Mouse (Mus musculus) T-helper 2 cell (primary cell): Measurements from ENCODE around the gene Arv1.

Source experiments
- in situ Hi-C: fragments of 300-600 bp; cut with MboI, MseI; formaldehyde crosslinking; loops from one replicate; pipeline ENCODE4 v1.15.1; 2025; ENCODE audit warnings: high pct_unique_total_duplicates

The Arv1 gene

GRCm38 (mm10) chr8:124721862-124722515 is at the start of gene Arv1, which contains the start of gene Ttc13:
Arv1 (plus strand) TSS chr8:124722139.
Ttc13 (minus strand) TSS chr8:124721983.
- in situ Hi-C loops: no loop called here

GRCm38 (mm10) chr8:124672345-124672744 is 49.6 kb upstream of the Arv1 start:
- in situ Hi-C loops: no loop called here

- in situ Hi-C loops: no loop called here
Measured at GRCm38 (mm10) chr8:124676661-124677060, 45.3 kb upstream of the Arv1 start.

- in situ Hi-C loops: no loop called here
Measured at GRCm38 (mm10) chr8:124677078-124677477, 44.9 kb upstream of the Arv1 start.

- in situ Hi-C loops: no loop called here
Measured at GRCm38 (mm10) chr8:124677486-124677885, 44.5 kb upstream of the Arv1 start.

GRCm38 (mm10) chr8:124678246-124678645 is 43.7 kb upstream of the Arv1 start:
- in situ Hi-C loops: no loop called here

- in situ Hi-C loops: no loop called here
Measured at GRCm38 (mm10) chr8:124681077-124681791, 40.7 kb upstream of the Arv1 start.

GRCm38 (mm10) chr8:124681792-124682157 is 40.2 kb upstream of the Arv1 start:
- in situ Hi-C loops: no loop called here

GRCm38 (mm10) chr8:124682218-124682617 is 39.7 kb upstream of the Arv1 start:
- in situ Hi-C loops: no loop called here

- in situ Hi-C loops: no loop called here
Measured at GRCm38 (mm10) chr8:124688899-124689298, 33.0 kb upstream of the Arv1 start.

GRCm38 (mm10) chr8:124691706-124692105 is 30.2 kb upstream of the Arv1 start:
- in situ Hi-C loops: no loop called here

- in situ Hi-C loops: no loop called here
Measured at GRCm38 (mm10) chr8:124695424-124696100, 26.4 kb upstream of the Arv1 start.

- in situ Hi-C loops: no loop called here
Measured at GRCm38 (mm10) chr8:124700271-124700670, 21.7 kb upstream of the Arv1 start.

- in situ Hi-C loops: no loop called here
Measured at GRCm38 (mm10) chr8:124701023-124701422, 20.9 kb upstream of the Arv1 start.

GRCm38 (mm10) chr8:124702183-124702582 is 19.8 kb upstream of the Arv1 start:
- in situ Hi-C loops: no loop called here

GRCm38 (mm10) chr8:124703526-124703925 is 18.4 kb upstream of the Arv1 start:
- in situ Hi-C loops: no loop called here

- in situ Hi-C loops: no loop called here
Measured at GRCm38 (mm10) chr8:124704376-124704775, 17.6 kb upstream of the Arv1 start.

- in situ Hi-C loops: no loop called here
Measured at GRCm38 (mm10) chr8:124705823-124706222, 16.1 kb upstream of the Arv1 start.

- in situ Hi-C loops: no loop called here
Measured at GRCm38 (mm10) chr8:124713207-124713606, 8.7 kb upstream of the Arv1 start.

- in situ Hi-C loops: no loop called here
Measured at GRCm38 (mm10) chr8:124715736-124716135, 6.2 kb upstream of the Arv1 start.

- in situ Hi-C loops: no loop called here
Measured at GRCm38 (mm10) chr8:124720133-124720532, 1.8 kb upstream of the Arv1 start.

- in situ Hi-C loops: no loop called here
Measured at GRCm38 (mm10) chr8:124720938-124721861, 739 bp upstream of the Arv1 start.
